Mouse (Mus musculus) neural tube, embryonic 14.5 days (tissue): ENCODE measurements around the gene Cdc14a. TPM values are rescaled to one million over a fixed set of nuclear protein-coding genes. Genes with fewer than 3 reads are reported as not detected.

Source experiments
- ATAC-seq: fragments of 200-750 bp; cut with Nextera tagmentation; 2 replicates; pipeline ENCODE4 v1.8.0; 2017; ENCODE audit warnings: low read depth, mild to moderate bottlenecking, moderate TSS enrichment, moderate library complexity
- H3K27ac ChIP-seq: fragments of 300-500 bp; sonication (generic); 2 replicates; pipeline ENCODE4 v1.5.1; 2014; ENCODE audit warnings: low read depth, mild to moderate bottlenecking, control low read depth, low read length, moderate library complexity, mixed read lengths
- H3K27me3 ChIP-seq: fragments of 300-500 bp; sonication (generic); 2 replicates; pipeline ENCODE4 v1.6.1; 2014; ENCODE audit warnings: low read length; ENCODE audit not compliant: control insufficient read depth, insufficient read depth
- H3K36me3 ChIP-seq: fragments of 300-500 bp; sonication (generic); 2 replicates; pipeline ENCODE4 v1.6.1; 2014; ENCODE audit warnings: low read length, mixed read lengths; ENCODE audit not compliant: control insufficient read depth, insufficient read depth
- H3K4me1 ChIP-seq: fragments of 300-500 bp; sonication (generic); 2 replicates; pipeline ENCODE4 v1.6.1; 2014; ENCODE audit warnings: low read length; ENCODE audit not compliant: control insufficient read depth, insufficient read depth
- H3K4me2 ChIP-seq: fragments of 300-500 bp; sonication (generic); 2 replicates; pipeline ENCODE4 v1.6.1; 2014; ENCODE audit warnings: mild to moderate bottlenecking, low read depth, low read length, control low read depth
- H3K4me3 ChIP-seq: fragments of 300-500 bp; sonication (generic); 2 replicates; pipeline ENCODE4 v1.5.1; 2014; ENCODE audit warnings: low read depth, low read length, control low read depth, mixed read lengths
- H3K9ac ChIP-seq: fragments of 300-500 bp; sonication (generic); replicated peaks from 2 replicates; pipeline ENCODE4 v1.6.1; 2014; ENCODE audit warnings: low read depth, mild to moderate bottlenecking, control low read depth, low read length, mixed read lengths
- H3K9me3 ChIP-seq: fragments of 300-500 bp; sonication (generic); 2 replicates; pipeline ENCODE4 v1.6.1; 2016; ENCODE audit warnings: low read length; ENCODE audit not compliant: control insufficient read depth
- WGBS: fragments of 180-500 bp; shearing (Covaris S2); extraction: QIAGEN DNeasy Blood & Tissue Kit; methylation state at CpG from one replicate; pipeline ENCODE4 v1.1.7; 2014; 5-methylcytosine and 5-hydroxymethylcytosine counted together
- polyA plus RNA-seq: library from polyadenylated mRNA; unstranded; fragments of >200 nt; fragmentation: Nextera tagmentation; extraction: Ambion mirVana; gene quantifications from 2 replicates; pipeline ENCODE4 v1.2.1, GENCODE M21; 2014

Gene Cdc14a
- polyA plus RNA-seq, 1 experiment from 2014 or later, result 4.9 TPM

GRCm38 (mm10) chr3:116242685-116243084, 181.1 kb downstream of the Cdc14a start:
- Histone ChIP-seq H3K4me1 (no peaks in the 10 kb centered on the region), H3K4me3 (no peak overlapping the region), H3K36me3 (no peaks in the 10 kb centered on the region), H3K9ac (no peak overlapping the region), H3K27me3 (no peaks in the 10 kb centered on the region), H3K27ac (no peak overlapping the region), H3K4me2 (no peak overlapping the region), H3K9me3 (no peaks in the 10 kb centered on the region)
- no peak for ATAC-seq
- 76% methylated on average over 9 of the region's 9 CpGs for WGBS

- no peaks in the 10 kb centered on the region for H3K27me3 ChIP-seq
- no peak for ATAC-seq
These were observed 186.3 kb downstream of the Cdc14a start for GRCm38 (mm10) chr3:116237527-116237926.

GRCm38 (mm10) chr3:116236856-116237255, 187.0 kb downstream of the Cdc14a start:
- H3K9me3 ChIP-seq, result no peaks in the 10 kb centered on the region
- no peaks in the 10 kb centered on the region for H3K4me1 ChIP-seq
- no peak overlapping the region for H3K27ac ChIP-seq
- H3K4me3 ChIP-seq, result no peak overlapping the region
- no peak for ATAC-seq
- no peak overlapping the region for H3K4me2 ChIP-seq
- no peaks in the 10 kb centered on the region for H3K27me3 ChIP-seq
- WGBS, result 74% methylated on average over 4 of the region's 4 CpGs
- no peaks in the 10 kb centered on the region for H3K36me3 ChIP-seq
- H3K9ac ChIP-seq, result no peak overlapping the region

More at GRCm38 (mm10) chr3:116237527-116237926, 186.3 kb downstream of the Cdc14a start:
- Histone ChIP-seq H3K9me3 (no peaks in the 10 kb centered on the region), H3K4me3 (no peak overlapping the region), H3K4me2 (no peak overlapping the region), H3K4me1 (no peaks in the 10 kb centered on the region), H3K36me3 (no peaks in the 10 kb centered on the region), H3K9ac (no peak overlapping the region), H3K27ac (no peak overlapping the region)
- 90% methylated on average over 5 of the region's 5 CpGs for WGBS

GRCm38 (mm10) chr3:116233515-116233914, 190.3 kb downstream of the Cdc14a start:
- no peak for ATAC-seq
- no peak overlapping the region for H3K27ac ChIP-seq
- H3K36me3 ChIP-seq, result no peaks in the 10 kb centered on the region
- no peaks in the 10 kb centered on the region for H3K4me1 ChIP-seq
- 90% methylated on average over 3 of the region's 3 CpGs for WGBS
- no peak overlapping the region for H3K4me2 ChIP-seq
- no peaks in the 10 kb centered on the region for H3K27me3 ChIP-seq
- H3K9ac ChIP-seq, result no peak overlapping the region
- H3K9me3 ChIP-seq, result no peaks in the 10 kb centered on the region
- H3K4me3 ChIP-seq, result no peak overlapping the region

- WGBS, result 84% methylated on average over 5 of the region's 5 CpGs
These were observed 191.1 kb downstream of the Cdc14a start for GRCm38 (mm10) chr3:116232763-116233162.

GRCm38 (mm10) chr3:116229336-116229735, 194.5 kb downstream of the Cdc14a start:
- no peak for ATAC-seq

More at GRCm38 (mm10) chr3:116232763-116233162, 191.1 kb downstream of the Cdc14a start:
- Histone ChIP-seq H3K4me2 (no peak overlapping the region), H3K27ac (no peak overlapping the region), H3K9ac (no peak overlapping the region), H3K4me1 (no peaks in the 10 kb centered on the region), H3K36me3 (no peaks in the 10 kb centered on the region), H3K4me3 (no peak overlapping the region), H3K9me3 (no peaks in the 10 kb centered on the region), H3K27me3 (no peaks in the 10 kb centered on the region)
- ATAC-seq, result no peak

GRCm38 (mm10) chr3:116228360-116229245, 195.2 kb downstream of the Cdc14a start:
- Histone ChIP-seq H3K36me3 (no peaks in the 10 kb centered on the region), H3K27me3 (no peaks in the 10 kb centered on the region), H3K9ac (no peak overlapping the region), H3K4me2 (no peak overlapping the region), H3K4me1 (no peaks in the 10 kb centered on the region), H3K27ac (no peak overlapping the region), H3K4me3 (no peak overlapping the region), H3K9me3 (no peaks in the 10 kb centered on the region)
- WGBS, result 61% methylated on average over 11 of the region's 11 CpGs
- no peak for ATAC-seq

More at GRCm38 (mm10) chr3:116229336-116229735, 194.5 kb downstream of the Cdc14a start:
- no peak overlapping the region for H3K27ac ChIP-seq
- no peaks in the 10 kb centered on the region for H3K36me3 ChIP-seq
- H3K4me3 ChIP-seq, result no peak overlapping the region
- no peaks in the 10 kb centered on the region for H3K9me3 ChIP-seq
- no peak overlapping the region for H3K4me2 ChIP-seq
- 69% methylated on average over 4 of the region's 4 CpGs for WGBS
- no peak overlapping the region for H3K9ac ChIP-seq
- H3K4me1 ChIP-seq, result no peaks in the 10 kb centered on the region
- no peaks in the 10 kb centered on the region for H3K27me3 ChIP-seq

GRCm38 (mm10) chr3:116227383-116227782, 196.4 kb downstream of the Cdc14a start:
- no peak overlapping the region for H3K9ac ChIP-seq
- WGBS, result 80% methylated on average over 5 of the region's 5 CpGs
- ATAC-seq, result no peak
- peaks cover 1% of the 10 kb centered on the region; the same call in 1 of the 2 replicates for H3K4me1 ChIP-seq
- H3K4me3 ChIP-seq, result no peak overlapping the region
- no peaks in the 10 kb centered on the region for H3K36me3 ChIP-seq
- no peak overlapping the region for H3K4me2 ChIP-seq
- no peaks in the 10 kb centered on the region for H3K9me3 ChIP-seq
- H3K27me3 ChIP-seq, result no peaks in the 10 kb centered on the region
- no peak overlapping the region for H3K27ac ChIP-seq

GRCm38 (mm10) chr3:116226915-116227314, 196.9 kb downstream of the Cdc14a start:
- no peaks in the 10 kb centered on the region for H3K9me3 ChIP-seq
- ATAC-seq, result no peak
- WGBS, result 92% methylated on average over 6 of the region's 6 CpGs

More at GRCm38 (mm10) chr3:116226915-116227314, 196.9 kb downstream of the Cdc14a start:
- peaks cover 4% of the 10 kb centered on the region; the same call in 1 of the 2 replicates for H3K4me1 ChIP-seq
- no peak overlapping the region for H3K4me3 ChIP-seq
- no peaks in the 10 kb centered on the region for H3K36me3 ChIP-seq
- H3K4me2 ChIP-seq, result no peak overlapping the region
- no peak overlapping the region for H3K27ac ChIP-seq
- H3K9ac ChIP-seq, result no peak overlapping the region
- H3K27me3 ChIP-seq, result no peaks in the 10 kb centered on the region
